Mouse (Mus musculus) limb, embryonic 12.5 days (tissue): Measurements from ENCODE around the gene Sgk1. TPM values are rescaled to one million over a fixed set of nuclear protein-coding genes. Genes with fewer than 3 reads are reported as not detected.

Experiments used
- ATAC-seq: fragments of 200-750 bp; cut with Nextera tagmentation; 2 replicates; pipeline ENCODE4 v1.8.0; 2017; ENCODE audit warnings: low read depth, moderate TSS enrichment; ENCODE audit not compliant: insufficient number of reproducible peaks, insufficient read depth, low FRiP score, low TSS enrichment
- H3K27ac ChIP-seq: fragments of 300-500 bp; sonication (generic); 2 replicates; pipeline ENCODE4 v1.5.1; 2016; ENCODE audit warnings: mild to moderate bottlenecking, moderate library complexity
- H3K27me3 ChIP-seq: fragments of 300-500 bp; sonication (generic); 2 replicates; pipeline ENCODE4 v1.6.1; 2016; ENCODE audit warnings: mild to moderate bottlenecking, moderate library complexity
- H3K36me3 ChIP-seq: fragments of 300-500 bp; sonication (generic); 2 replicates; pipeline ENCODE4 v1.6.1; 2016; ENCODE audit warnings: mild to moderate bottlenecking, moderate library complexity
- H3K4me1 ChIP-seq: fragments of 300-500 bp; sonication (generic); replicated peaks from 2 replicates; pipeline ENCODE4 v1.6.1; 2016
- H3K4me2 ChIP-seq: fragments of 300-500 bp; sonication (generic); 2 replicates; pipeline ENCODE4 v1.6.1; 2016; ENCODE audit warnings: mild to moderate bottlenecking, moderate library complexity
- H3K4me3 ChIP-seq: fragments of 300-500 bp; sonication (generic); replicated peaks from 2 replicates; pipeline ENCODE4 v1.5.1; 2016; ENCODE audit warnings: mild to moderate bottlenecking
- H3K9ac ChIP-seq: fragments of 300-500 bp; sonication (generic); replicated peaks from 2 replicates; pipeline ENCODE4 v1.6.1; 2016; ENCODE audit warnings: mild to moderate bottlenecking, moderate library complexity
- H3K9me3 ChIP-seq: fragments of 300-500 bp; sonication (generic); 2 replicates; pipeline ENCODE4 v1.6.1; 2016; ENCODE audit warnings: mild to moderate bottlenecking, moderate library complexity
- WGBS: fragments of 180-500 bp; shearing (Covaris S2); methylation state at CpG from one replicate; pipeline ENCODE4 v1.1.7; 2016; 5-methylcytosine and 5-hydroxymethylcytosine counted together
- polyA plus RNA-seq: library from polyadenylated mRNA; unstranded; fragments of >200 nt; fragmentation: Nextera tagmentation; extraction: Ambion mirVana; gene quantifications from 2 replicates; pipeline ENCODE4 v1.2.1, GENCODE M21; 2016

Gene Sgk1
- polyA plus RNA-seq, 1 experiment from 2014 or later: 44.2 TPM

DNA sequence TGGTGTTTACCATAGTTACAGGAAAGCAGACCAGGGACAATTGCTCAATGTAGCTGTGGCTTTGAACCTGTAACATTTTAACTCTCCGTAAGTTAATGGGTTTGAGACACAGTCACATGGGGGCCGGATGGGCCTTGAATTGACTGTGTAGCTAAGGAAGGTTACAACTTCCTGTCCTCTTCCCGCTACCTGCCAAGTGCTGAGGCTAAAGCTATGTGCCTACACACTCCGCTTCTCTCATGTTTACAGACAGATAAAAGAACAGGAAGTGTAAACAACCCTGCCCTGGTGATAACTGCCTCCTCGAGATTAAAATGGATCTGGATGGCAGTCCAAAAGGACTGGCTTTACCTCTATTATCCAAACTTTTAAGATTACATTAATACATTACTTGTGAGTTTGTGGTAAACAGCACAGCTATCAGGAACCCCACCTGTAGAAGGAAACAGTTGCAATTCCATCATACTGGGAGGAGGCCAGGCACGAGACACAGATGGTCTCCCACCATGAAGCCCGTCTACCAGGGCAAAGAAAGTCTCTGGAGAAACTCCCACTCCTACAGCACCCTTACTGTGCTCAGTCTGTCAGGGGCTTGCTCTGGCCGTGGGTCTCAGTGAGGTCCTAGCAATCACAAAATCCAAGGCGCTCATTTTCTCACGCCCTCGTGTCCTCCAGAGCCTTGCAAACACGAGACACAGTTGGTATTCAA, 54.7 kb downstream of the Sgk1 start:
- H3K9me3 ChIP-seq: no peaks in the 10 kb centered on the region
- no peaks in the 10 kb centered on the region for H3K27me3 ChIP-seq
- H3K4me1 ChIP-seq: peaks cover 22% of the 10 kb centered on the region
- peak overlapping the region; percentile 88 for H3K27ac ChIP-seq
- ATAC-seq: peak; percentile 68; the same call in 1 of the 2 replicates
- 23% methylated on average over 12 of the region's 12 CpGs for whole genome bisulfite sequencing
- H3K4me2 ChIP-seq: peak overlapping the region; percentile 47
- H3K9ac ChIP-seq: no peak overlapping the region
- no peak overlapping the region for H3K4me3 ChIP-seq
- H3K36me3 ChIP-seq: no peaks in the 10 kb centered on the region

GRCm38 (mm10) chr10:21937222-21937605, 55.2 kb downstream of the Sgk1 start:
- 3% methylated on average over 9 of the region's 9 CpGs for WGBS
- H3K4me3 ChIP-seq: no peak overlapping the region

DNA sequence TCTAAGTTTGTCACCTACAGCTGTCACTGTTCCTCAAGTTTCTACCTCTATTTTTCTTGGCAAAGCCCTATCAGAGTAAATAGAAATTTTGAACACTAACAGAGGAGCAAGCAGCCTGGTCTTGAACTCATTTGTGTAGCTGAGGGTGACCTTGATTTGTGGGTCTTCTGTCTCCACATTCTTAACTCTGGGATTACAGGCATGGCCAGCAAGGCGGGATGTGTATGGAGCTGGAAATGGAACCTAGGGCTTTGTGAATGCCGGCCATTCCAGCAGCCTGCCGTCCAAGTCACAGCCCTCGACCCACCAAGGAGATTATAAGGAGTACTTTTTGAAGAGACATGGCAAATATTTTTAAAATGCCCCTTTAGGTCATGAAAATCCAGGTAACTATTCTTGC, 56.2 kb downstream of the Sgk1 start:
- H3K9ac ChIP-seq: no peak overlapping the region
- no peaks in the 10 kb centered on the region for H3K27me3 ChIP-seq
- H3K4me3 ChIP-seq: no peak overlapping the region
- 72% methylated on average over 4 of the region's 4 CpGs for WGBS
- no peak overlapping the region for H3K4me2 ChIP-seq
- H3K9me3 ChIP-seq: no peaks in the 10 kb centered on the region
- H3K4me1 ChIP-seq: peaks cover 20% of the 10 kb centered on the region
- no peak overlapping the region for H3K27ac ChIP-seq
- no peaks in the 10 kb centered on the region for H3K36me3 ChIP-seq
- ATAC-seq: no peak

More at GRCm38 (mm10) chr10:21937222-21937605, 55.2 kb downstream of the Sgk1 start:
- peak; percentile 73; the same call in 1 of the 2 replicates for ATAC-seq
- no peaks in the 10 kb centered on the region for H3K27me3 ChIP-seq
- H3K36me3 ChIP-seq: no peaks in the 10 kb centered on the region
- peaks cover 20% of the 10 kb centered on the region for H3K4me1 ChIP-seq
- H3K9ac ChIP-seq: no peak overlapping the region
- H3K4me2 ChIP-seq: peak overlapping the region; percentile 47
- H3K27ac ChIP-seq: peak overlapping the region; percentile 88
- no peaks in the 10 kb centered on the region for H3K9me3 ChIP-seq

- Histone ChIP-seq H3K27ac (no peak overlapping the region), H3K9ac (no peak overlapping the region), H3K27me3 (no peaks in the 10 kb centered on the region), H3K4me2 (no peak overlapping the region), H3K36me3 (no peaks in the 10 kb centered on the region), H3K4me1 (peaks cover 19% of the 10 kb centered on the region), H3K9me3 (no peaks in the 10 kb centered on the region), H3K4me3 (no peak overlapping the region)
- 79% methylated on average over 3 of the region's 3 CpGs for WGBS
- ATAC-seq: no peak
Observed at GRCm38 (mm10) chr10:21941235-21941634, 59.3 kb downstream of the Sgk1 start.

- WGBS: 93% methylated on average over 6 of the region's 6 CpGs
- Histone ChIP-seq H3K36me3 (no peaks in the 10 kb centered on the region), H3K4me1 (peaks cover under 1% of the 10 kb centered on the region; the same call in 1 of the 2 replicates), H3K9ac (no peak overlapping the region), H3K9me3 (peaks cover 3% of the 10 kb centered on the region; the same call in 1 of the 2 replicates), H3K27ac (no peak overlapping the region), H3K27me3 (no peaks in the 10 kb centered on the region), H3K4me3 (no peak overlapping the region), H3K4me2 (no peak overlapping the region)
- ATAC-seq: no peak
Observed at GRCm38 (mm10) chr10:21943145-21943700, 61.2 kb downstream of the Sgk1 start.

- Histone ChIP-seq H3K9ac (no peak overlapping the region), H3K4me2 (no peak overlapping the region), H3K36me3 (no peaks in the 10 kb centered on the region), H3K27ac (no peak overlapping the region), H3K9me3 (peaks cover 4% of the 10 kb centered on the region; the same call in 1 of the 2 replicates), H3K27me3 (no peaks in the 10 kb centered on the region), H3K4me3 (no peak overlapping the region), H3K4me1 (peaks cover 11% of the 10 kb centered on the region)
- 84% methylated on average over 1 of the region's 1 CpGs for WGBS
- ATAC-seq: no peak
Observed at GRCm38 (mm10) chr10:21945195-21945594, 63.2 kb downstream of the Sgk1 start.

GRCm38 (mm10) chr10:21946751-21947351, 64.9 kb downstream of the Sgk1 start:
- no peaks in the 10 kb centered on the region for H3K36me3 ChIP-seq
- H3K4me3 ChIP-seq: no peak overlapping the region
- H3K4me1 ChIP-seq: peaks cover 13% of the 10 kb centered on the region
- H3K9ac ChIP-seq: no peak overlapping the region
- ATAC-seq: no peak
- H3K9me3 ChIP-seq: peaks cover 4% of the 10 kb centered on the region; the same call in 1 of the 2 replicates
- 71% methylated on average over 9 of the region's 9 CpGs for WGBS
- no peak overlapping the region for H3K4me2 ChIP-seq
- H3K27ac ChIP-seq: no peak overlapping the region
- no peaks in the 10 kb centered on the region for H3K27me3 ChIP-seq

DNA sequence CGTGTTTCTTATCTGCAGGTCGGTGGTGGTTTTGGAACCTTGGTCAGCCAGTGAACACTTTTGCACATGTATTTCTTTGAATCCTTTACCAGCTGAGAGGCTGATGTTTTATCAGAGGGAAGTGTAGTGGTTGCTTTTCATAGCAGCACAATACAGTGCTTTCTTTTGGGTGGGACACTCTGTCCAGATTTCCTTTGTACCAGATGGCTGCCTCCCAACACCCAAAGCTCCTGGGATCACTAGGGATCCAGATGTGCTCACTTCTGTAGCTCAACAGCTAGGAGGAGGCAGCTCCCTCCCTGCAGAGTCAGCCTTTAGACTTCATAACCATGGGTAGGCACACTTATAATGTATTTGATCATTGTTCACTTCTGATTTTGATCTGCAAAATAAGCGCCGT, 70.5 kb downstream of the Sgk1 start:
- 80% methylated on average over 4 of the region's 4 CpGs for WGBS
- Histone ChIP-seq H3K4me2 (no peak overlapping the region), H3K9ac (no peak overlapping the region), H3K27ac (no peak overlapping the region), H3K36me3 (no peaks in the 10 kb centered on the region), H3K4me3 (no peak overlapping the region), H3K9me3 (peaks cover 4% of the 10 kb centered on the region; the same call in 1 of the 2 replicates), H3K4me1 (peaks cover 17% of the 10 kb centered on the region), H3K27me3 (no peaks in the 10 kb centered on the region)
- ATAC-seq: no peak

GRCm38 (mm10) chr10:21961111-21961510, 79.1 kb downstream of the Sgk1 start:
- Histone ChIP-seq H3K27me3 (no peaks in the 10 kb centered on the region), H3K4me3 (no peak overlapping the region), H3K4me2 (no peak overlapping the region), H3K27ac (no peak overlapping the region), H3K9ac (no peak overlapping the region), H3K4me1 (no peaks in the 10 kb centered on the region), H3K36me3 (no peaks in the 10 kb centered on the region), H3K9me3 (no peaks in the 10 kb centered on the region)
- ATAC-seq: no peak
- 76% methylated on average over 2 of the region's 2 CpGs for WGBS

- no peak overlapping the region for H3K4me2 ChIP-seq
- H3K27me3 ChIP-seq: no peaks in the 10 kb centered on the region
- no peaks in the 10 kb centered on the region for H3K9me3 ChIP-seq
- H3K27ac ChIP-seq: no peak overlapping the region
- no peak overlapping the region for H3K4me3 ChIP-seq
- H3K9ac ChIP-seq: no peak overlapping the region
- H3K36me3 ChIP-seq: no peaks in the 10 kb centered on the region
- H3K4me1 ChIP-seq: no peaks in the 10 kb centered on the region
- no peak for ATAC-seq
- 54% methylated on average over 7 of the region's 7 CpGs for WGBS
Observed at GRCm38 (mm10) chr10:21963005-21963404, 81.0 kb downstream of the Sgk1 start.

DNA sequence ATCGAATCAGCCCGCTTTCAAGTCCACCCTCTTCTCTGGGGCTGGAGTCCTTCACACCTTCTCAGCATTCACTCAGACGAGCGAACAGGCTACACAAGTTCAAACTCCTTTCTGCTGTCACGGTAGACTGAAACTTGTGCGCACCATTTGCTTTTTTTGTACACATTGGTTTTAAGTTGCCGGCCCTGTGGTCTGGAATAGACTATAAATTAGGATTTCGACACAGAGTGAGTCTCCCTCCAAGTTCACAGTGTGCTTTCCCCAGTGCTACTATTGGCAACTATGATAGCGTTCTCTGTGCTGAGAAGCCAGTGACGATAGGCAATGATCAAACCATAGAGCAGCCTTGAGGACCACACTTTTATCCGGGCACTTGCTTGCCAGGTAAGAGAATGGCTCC, 91.7 kb downstream of the Sgk1 start:
- Histone ChIP-seq H3K4me1 (peaks cover 10% of the 10 kb centered on the region), H3K27ac (no peak overlapping the region), H3K4me2 (no peak overlapping the region), H3K36me3 (no peaks in the 10 kb centered on the region), H3K9ac (no peak overlapping the region), H3K9me3 (no peaks in the 10 kb centered on the region), H3K27me3 (no peaks in the 10 kb centered on the region), H3K4me3 (no peak overlapping the region)
- 76% methylated on average over 11 of the region's 11 CpGs for WGBS
- no peak for ATAC-seq
